26 mouse cellular contexts compared by ENCODE assay signal in genomic region chr1:158202932-158203331, GRCm38 (mm10).
DNase-seq lines count a peak whose midpoint lies in the region; ATAC-seq and TF ChIP-seq lines count a peak whose summit lies in the region.
"Had no signal": no experiment of that assay in that cellular context is flagged by ENCODE, and none has a peak within 500 bp of the region (broad histone marks: within the 10 kb centered on the region; RNA-seq: fewer than 3 reads in every experiment).

No protein-coding gene starts in this region.

- peak; percentile 45; the same call in 1 of the 2 replicates for ATAC-seq in hindbrain, embryonic 11.5 days (ENCODE audit: low FRiP score)
- no peak for ATAC-seq in forebrain, embryonic 11.5 days (replicated peaks; ENCODE audit: low FRiP score)
- ATAC-seq: activated CD4-positive, CD25-positive, alpha-beta regulatory T cell, adult 4 months; CD4-positive, CD25-positive, alpha-beta regulatory T cell, adult 4 months; forebrain, embryonic 15.5 days; intestine, postnatal 0 days; Patski had no signal

- no peak overlapping the region for H3K9ac ChIP-seq in hindbrain, embryonic 11.5 days (ENCODE audit: low read depth, low read length)
- H3K9ac ChIP-seq in ES-E14 (ENCODE audit: insufficient read depth, low read depth, low read length, poor library complexity, severe bottlenecking): no peak overlapping the region
- no peak overlapping the region for H3K9ac ChIP-seq in forebrain, embryonic 11.5 days (ENCODE audit: low read length)
- H3K9ac ChIP-seq: embryonic facial prominence, embryonic 15.5 days; forebrain, embryonic 12.5 days; forebrain, embryonic 15.5 days; hindbrain, embryonic 12.5 days; hindbrain, embryonic 15.5 days had no signal

- no peak for DNase-seq in hindbrain, embryonic 11.5 days (ENCODE audit: low spot score)
- DNase-seq in hindbrain, embryonic 10.5 days (ENCODE audit: low spot score): no peak
- peak; percentile 61 for DNase-seq in ES-CJ7 (ENCODE audit: low read depth, low spot score)
- DNase-seq in ES-E14 (ENCODE audit: low read depth, low spot score): peak; percentile 11
- DNase-seq in forebrain, embryonic 11.5 days (ENCODE audit: low spot score): no peak
- DNase-seq in urinary bladder, adult 18-20 months (ENCODE audit: low spot score in 2 of 2): no peak
- DNase-seq: adrenal gland, adult 8-10 months; adrenal gland, postnatal 25 days; cerebellum, adult 11-12 months; cerebellum, adult 8-10 months; cerebellum, postnatal 10 days; cerebellum, postnatal 36 days; embryo, embryonic 11 days; gastrocnemius, postnatal 36 days; heart, postnatal 36 days had no signal

- 42% methylated on average over 2 of the region's 2 CpGs for WGBS in hindbrain, embryonic 11.5 days
- WGBS in hindbrain, embryonic 10.5 days: 43% methylated on average over 2 of the region's 2 CpGs
- WGBS in forebrain, embryonic 11.5 days: 37% methylated on average over 2 of the region's 2 CpGs

- no peak overlapping the region for H3K27ac ChIP-seq in hindbrain, embryonic 11.5 days (ENCODE audit: low read depth, low read length)
- H3K27ac ChIP-seq in hindbrain, embryonic 10.5 days: no peak overlapping the region
- no peak overlapping the region for H3K27ac ChIP-seq in ES-E14 (ENCODE audit: insufficient read depth, low read depth, low read length, poor library complexity, severe bottlenecking)
- H3K27ac ChIP-seq in forebrain, embryonic 11.5 days (ENCODE audit: low read depth, low read length): no peak overlapping the region
- H3K27ac ChIP-seq: embryonic facial prominence, embryonic 15.5 days; forebrain, embryonic 12.5 days; forebrain, embryonic 15.5 days; hindbrain, embryonic 12.5 days; hindbrain, embryonic 15.5 days had no signal

- H3K27me3 ChIP-seq in hindbrain, embryonic 11.5 days (ENCODE audit: control insufficient read depth, insufficient read depth, low read length): no peaks in the 10 kb centered on the region
- H3K27me3 ChIP-seq in hindbrain, embryonic 10.5 days (ENCODE audit: insufficient read depth, poor library complexity, severe bottlenecking): no peaks in the 10 kb centered on the region
- no peaks in the 10 kb centered on the region for H3K27me3 ChIP-seq in forebrain, embryonic 11.5 days (ENCODE audit: control insufficient read depth, insufficient read depth, low read length)
- H3K27me3 ChIP-seq: embryonic facial prominence, embryonic 15.5 days; forebrain, embryonic 12.5 days; forebrain, embryonic 15.5 days; hindbrain, embryonic 12.5 days; hindbrain, embryonic 15.5 days; Patski had no signal

- no peak overlapping the region for H3K4me2 ChIP-seq in hindbrain, embryonic 11.5 days (replicated peaks; ENCODE audit: low read depth, low read length)
- no peak overlapping the region for H3K4me2 ChIP-seq in forebrain, embryonic 11.5 days (ENCODE audit: low read depth, low read length, severe bottlenecking)
- H3K4me2 ChIP-seq: embryonic facial prominence, embryonic 15.5 days; forebrain, embryonic 12.5 days; forebrain, embryonic 15.5 days; heart, embryonic 11.5 days; hindbrain, embryonic 12.5 days; hindbrain, embryonic 15.5 days had no signal

- in situ Hi-C loops in ES-E14 (cut with MboI; ENCODE audit: low sequenced_read_pairs in 2 of 2, unreplicated experiment in 2 of 2): no loop called here

- H3K4me1 ChIP-seq in hindbrain, embryonic 11.5 days (replicated peaks; ENCODE audit: control insufficient read depth, insufficient read depth, low read length): no peaks in the 10 kb centered on the region
- 0 out of 2 replicates have a peak, but pooled peaks cover 5% of the 10 kb centered on the region for H3K4me1 ChIP-seq in hindbrain, embryonic 10.5 days (replicated peaks)
- no peaks in the 10 kb centered on the region for H3K4me1 ChIP-seq in ES-E14 (ENCODE audit: control insufficient read depth in 2 of 2, insufficient read depth in 2 of 2, low read length in 2 of 2, poor library complexity in 1 of 2)
- H3K4me1 ChIP-seq in forebrain, embryonic 11.5 days (replicated peaks; ENCODE audit: control insufficient read depth, insufficient read depth, low read length): no peaks in the 10 kb centered on the region
- H3K4me1 ChIP-seq: embryonic facial prominence, embryonic 15.5 days; forebrain, embryonic 12.5 days; forebrain, embryonic 15.5 days; hindbrain, embryonic 12.5 days; hindbrain, embryonic 15.5 days had no signal

- H3K9me3 ChIP-seq in hindbrain, embryonic 11.5 days (ENCODE audit: control insufficient read depth, low read length): no peaks in the 10 kb centered on the region
- H3K9me3 ChIP-seq in hindbrain, embryonic 10.5 days: no peaks in the 10 kb centered on the region
- H3K9me3 ChIP-seq in ES-E14 (ENCODE audit: control insufficient read depth, insufficient read depth, low read depth, low read length): no peaks in the 10 kb centered on the region
- no peaks in the 10 kb centered on the region for H3K9me3 ChIP-seq in forebrain, embryonic 11.5 days (ENCODE audit: control insufficient read depth, low read length)
- H3K9me3 ChIP-seq: embryonic facial prominence, embryonic 15.5 days; forebrain, embryonic 12.5 days; forebrain, embryonic 15.5 days; hindbrain, embryonic 12.5 days; hindbrain, embryonic 15.5 days had no signal

- no peaks in the 10 kb centered on the region for H3K36me3 ChIP-seq in hindbrain, embryonic 11.5 days (ENCODE audit: control insufficient read depth, insufficient read depth, low read length)
- no peaks in the 10 kb centered on the region for H3K36me3 ChIP-seq in hindbrain, embryonic 10.5 days
- no peaks in the 10 kb centered on the region for H3K36me3 ChIP-seq in ES-E14 (ENCODE audit: control insufficient read depth, insufficient read depth, low read length, poor library complexity, severe bottlenecking)
- H3K36me3 ChIP-seq in forebrain, embryonic 11.5 days (ENCODE audit: control insufficient read depth, insufficient read depth, low read length): no peaks in the 10 kb centered on the region
- H3K36me3 ChIP-seq: embryonic facial prominence, embryonic 15.5 days; forebrain, embryonic 12.5 days; forebrain, embryonic 15.5 days; G1E; hindbrain, embryonic 12.5 days; hindbrain, embryonic 15.5 days had no signal

- no peak overlapping the region for H3K4me3 ChIP-seq in hindbrain, embryonic 11.5 days (ENCODE audit: low read depth, low read length)
- H3K4me3 ChIP-seq in hindbrain, embryonic 10.5 days: no peak overlapping the region
- no peak overlapping the region for H3K4me3 ChIP-seq in ES-E14 (ENCODE audit: insufficient read depth in 1 of 2, low read depth in 1 of 2, low read length in 2 of 2, poor library complexity in 1 of 2, severe bottlenecking in 1 of 2)
- H3K4me3 ChIP-seq in forebrain, embryonic 11.5 days (ENCODE audit: low read depth, low read length): no peak overlapping the region
- H3K4me3 ChIP-seq: embryonic facial prominence, embryonic 15.5 days; forebrain, embryonic 12.5 days; forebrain, embryonic 15.5 days; hindbrain, embryonic 12.5 days; hindbrain, embryonic 15.5 days had no signal

TF ChIP-seq in ES-E14, 5 proteins besides CTCF, POLR2A, EP300 and RAD21:
- TF ChIP-seq ZC3H11A (IDR thresholded peaks at IDR 0.05; ENCODE audit: borderline replicate concordance, low read depth, low read length): no peak
- TF ChIP-seq CHD2 (IDR thresholded peaks at IDR 0.05; ENCODE audit: low read depth, low read length): no peak
- no peak for TF ChIP-seq HCFC1 (IDR thresholded peaks at IDR 0.05; ENCODE audit: borderline replicate concordance, insufficient read depth, low read length)
- TF ChIP-seq ZNF384 (IDR thresholded peaks at IDR 0.05; ENCODE audit: low read depth, low read length): no peak
- TF ChIP-seq MAFK (IDR thresholded peaks at IDR 0.05; ENCODE audit: insufficient read depth, low read depth, low read length): no peak
TF ChIP-seq in ES-E14: peak in this region for 0.

Comparison
In these comparisons a context has a peak if more than half of its experiments do, and no peak if none do; other contexts are left out.
1. DNase-seq: peak in ES-CJ7 (single experiment) and ES-E14 (single experiment); none in hindbrain, embryonic 11.5 days (single experiment), hindbrain, embryonic 10.5 days (single experiment), forebrain, embryonic 11.5 days (single experiment) and urinary bladder, adult 18-20 months (0 of 2).